Mouse (Mus musculus): ENCODE results near the gene Gal3st2. TPM values are rescaled to one million over a fixed set of nuclear protein-coding genes. Genes with fewer than 3 reads are reported as not detected.
"Not testable (repeated sequence)": the region's sequence is repeated elsewhere in the genome, so short reads cannot be mapped to it uniquely, and the experiment has no call there.

Gal3st2 gene
- polyA plus RNA-seq (2012; ENCODE audit: insufficient read depth, low replicate concordance) = not detected in 2 replicates

- H3K9me3 ChIP-seq; H3K36me3 ChIP-seq (replicated peaks; ENCODE audit: low read length); H3K4me1 ChIP-seq; H3K27me3 ChIP-seq (replicated peaks); H3K4me3 ChIP-seq (replicated peaks): not testable (repeated sequence)
Measured at GRCm38 (mm10) chr1:93861048-93861447, at the start of gene Gal3st2. Gene Gal3st2, plus strand, starts transcription at chr1:93861306.

- Histone ChIP-seq H3K27me3 (replicated peaks) (no peaks in the 10 kb centered on the region), H3K4me3 (replicated peaks) (no peak overlapping the region), H3K36me3 (replicated peaks; ENCODE audit: low read length) (peaks cover 88% of the 10 kb centered on the region), H3K9me3 (no peaks in the 10 kb centered on the region), H3K4me1 (peaks cover 8% of the 10 kb centered on the region)
- TF ChIP-seq GATA1 (IDR thresholded peaks at IDR 0.05; ENCODE audit: borderline replicate concordance, low read length) = no peak
- no peak for TF ChIP-seq FLI1 (IDR thresholded peaks at IDR 0.05; ENCODE audit: low read length)
Measured at GRCm38 (mm10) chr1:93811495-93812039, 49.5 kb upstream of the Gal3st2 start.

- H3K27me3 ChIP-seq (replicated peaks) = no peaks in the 10 kb centered on the region
- no peak for TF ChIP-seq FLI1 (IDR thresholded peaks at IDR 0.05; ENCODE audit: low read length)
- TF ChIP-seq GATA1 (IDR thresholded peaks at IDR 0.05; ENCODE audit: borderline replicate concordance, low read length) = no peak
- peaks cover 93% of the 10 kb centered on the region for H3K36me3 ChIP-seq (replicated peaks; ENCODE audit: low read length)
- H3K9me3 ChIP-seq = no peaks in the 10 kb centered on the region
- H3K4me1 ChIP-seq = peaks cover 7% of the 10 kb centered on the region
- H3K4me3 ChIP-seq (replicated peaks) = no peak overlapping the region
Measured at GRCm38 (mm10) chr1:93817823-93818532, 43.1 kb upstream of the Gal3st2 start.

GRCm38 (mm10) chr1:93818722-93819121, 42.4 kb upstream of the Gal3st2 start:
- H3K4me1 ChIP-seq = peaks cover 12% of the 10 kb centered on the region
- no peaks in the 10 kb centered on the region for H3K9me3 ChIP-seq
- peak overlapping the region; percentile 51 for H3K4me3 ChIP-seq (replicated peaks)
- no peak for TF ChIP-seq GATA1 (IDR thresholded peaks at IDR 0.05; ENCODE audit: borderline replicate concordance, low read length)
- TF ChIP-seq FLI1 (IDR thresholded peaks at IDR 0.05; ENCODE audit: low read length) = no peak
- H3K27me3 ChIP-seq (replicated peaks) = no peaks in the 10 kb centered on the region
- peaks cover 85% of the 10 kb centered on the region for H3K36me3 ChIP-seq (replicated peaks; ENCODE audit: low read length)

- H3K4me3 ChIP-seq (replicated peaks) = peak overlapping the region; percentile 99
- H3K9me3 ChIP-seq = no peaks in the 10 kb centered on the region
- H3K27me3 ChIP-seq (replicated peaks) = no peaks in the 10 kb centered on the region
- TF ChIP-seq GATA1 (IDR thresholded peaks at IDR 0.05; ENCODE audit: borderline replicate concordance, low read length) (no peak), FLI1 (IDR thresholded peaks at IDR 0.05; ENCODE audit: low read length) (no peak)
- peaks cover 37% of the 10 kb centered on the region for H3K4me1 ChIP-seq
- H3K36me3 ChIP-seq (replicated peaks; ENCODE audit: low read length) = peaks cover 46% of the 10 kb centered on the region
Measured at GRCm38 (mm10) chr1:93823796-93824495, 37.2 kb upstream of the Gal3st2 start.

- H3K4me1 ChIP-seq = peaks cover 37% of the 10 kb centered on the region
- no peaks in the 10 kb centered on the region for H3K9me3 ChIP-seq
- no peak for TF ChIP-seq FLI1 (IDR thresholded peaks at IDR 0.05; ENCODE audit: low read length)
- TF ChIP-seq GATA1 (IDR thresholded peaks at IDR 0.05; ENCODE audit: borderline replicate concordance, low read length) = no peak
- H3K4me3 ChIP-seq (replicated peaks) = peak within 1 kb of the TSS; percentile 99
- H3K36me3 ChIP-seq (replicated peaks; ENCODE audit: low read length) = peaks cover 41% of the 10 kb centered on the region
- no peaks in the 10 kb centered on the region for H3K27me3 ChIP-seq (replicated peaks)
Measured at GRCm38 (mm10) chr1:93824609-93825008, 36.5 kb upstream of the Gal3st2 start, which contains the start of gene D2hgdh. Gene D2hgdh, plus strand, starts transcription at chr1:93824909.

GRCm38 (mm10) chr1:93825105-93825674, 35.9 kb upstream of the Gal3st2 start:
- H3K4me3 ChIP-seq (replicated peaks) = peak overlapping the region; percentile 99
- TF ChIP-seq GATA1 (IDR thresholded peaks at IDR 0.05; ENCODE audit: borderline replicate concordance, low read length) (no peak), FLI1 (IDR thresholded peaks at IDR 0.05; ENCODE audit: low read length) (no peak)
- no peaks in the 10 kb centered on the region for H3K27me3 ChIP-seq (replicated peaks)
- peaks cover 40% of the 10 kb centered on the region for H3K36me3 ChIP-seq (replicated peaks; ENCODE audit: low read length)
- H3K9me3 ChIP-seq = no peaks in the 10 kb centered on the region
- peaks cover 37% of the 10 kb centered on the region for H3K4me1 ChIP-seq

GRCm38 (mm10) chr1:93825771-93826539, 35.2 kb upstream of the Gal3st2 start:
- H3K4me1 ChIP-seq = peaks cover 37% of the 10 kb centered on the region
- H3K9me3 ChIP-seq = no peaks in the 10 kb centered on the region
- TF ChIP-seq GATA1 (IDR thresholded peaks at IDR 0.05; ENCODE audit: borderline replicate concordance, low read length) = no peak
- TF ChIP-seq FLI1 (IDR thresholded peaks at IDR 0.05; ENCODE audit: low read length) = no peak
- peak overlapping the region; percentile 99 for H3K4me3 ChIP-seq (replicated peaks)
- H3K36me3 ChIP-seq (replicated peaks; ENCODE audit: low read length) = peaks cover 32% of the 10 kb centered on the region
- H3K27me3 ChIP-seq (replicated peaks) = no peaks in the 10 kb centered on the region

- TF ChIP-seq GATA1 (IDR thresholded peaks at IDR 0.05; ENCODE audit: borderline replicate concordance, low read length) (no peak), FLI1 (IDR thresholded peaks at IDR 0.05; ENCODE audit: low read length) (no peak)
- Histone ChIP-seq H3K4me3 (replicated peaks) (peak overlapping the region; percentile 99), H3K36me3 (replicated peaks; ENCODE audit: low read length) (peaks cover 27% of the 10 kb centered on the region), H3K4me1 (peaks cover 37% of the 10 kb centered on the region), H3K9me3 (no peaks in the 10 kb centered on the region), H3K27me3 (replicated peaks) (no peaks in the 10 kb centered on the region)
Measured at GRCm38 (mm10) chr1:93826540-93826835, 34.6 kb upstream of the Gal3st2 start.

GRCm38 (mm10) chr1:93832754-93833360, 28.2 kb upstream of the Gal3st2 start:
- H3K36me3 ChIP-seq (replicated peaks; ENCODE audit: low read length) = peaks cover 46% of the 10 kb centered on the region
- not testable (repeated sequence) for H3K4me3 ChIP-seq (replicated peaks); H3K27me3 ChIP-seq (replicated peaks); H3K9me3 ChIP-seq
- H3K4me1 ChIP-seq = peaks cover 15% of the 10 kb centered on the region
